Mouse (Mus musculus) stomach, embryonic 16.5 days (tissue): ENCODE measurements around the gene Tgfbr1. TPM values are rescaled to one million over a fixed set of nuclear protein-coding genes. Genes with fewer than 3 reads are reported as not detected.
"Not testable (repeated sequence)": the region's sequence is repeated elsewhere in the genome, so short reads cannot be mapped to it uniquely, and the experiment has no call there.

Experiments
- ATAC-seq: fragments of 200-750 bp; cut with Nextera tagmentation; 2 replicates; pipeline ENCODE4 v1.8.0; 2017; ENCODE audit warnings: moderate number of reproducible peaks, moderate TSS enrichment; ENCODE audit not compliant: insufficient read depth, low FRiP score
- H3K27ac ChIP-seq: fragments of 300-500 bp; sonication (generic); 2 replicates; pipeline ENCODE4 v1.5.1; 2014; ENCODE audit warnings: low read length
- H3K27me3 ChIP-seq: fragments of 300-500 bp; sonication (generic); 2 replicates; pipeline ENCODE4 v1.6.1; 2014; ENCODE audit warnings: low read length, control low read depth, mixed read lengths; ENCODE audit not compliant: control insufficient read depth, insufficient read depth
- H3K36me3 ChIP-seq: fragments of 300-500 bp; sonication (generic); 2 replicates; pipeline ENCODE4 v1.6.1; 2014; ENCODE audit warnings: low read length; ENCODE audit not compliant: control insufficient read depth, insufficient read depth
- H3K4me1 ChIP-seq: fragments of 300-500 bp; sonication (generic); 2 replicates; pipeline ENCODE4 v1.6.1; 2014; ENCODE audit warnings: low read length, control low read depth, mixed read lengths; ENCODE audit not compliant: control insufficient read depth, insufficient read depth
- H3K4me2 ChIP-seq: fragments of 300-500 bp; sonication (generic); 2 replicates; pipeline ENCODE4 v1.6.1; 2014; ENCODE audit warnings: low read depth, low read length, mixed read lengths
- H3K4me3 ChIP-seq: fragments of 300-500 bp; sonication (generic); replicated peaks from 2 replicates; pipeline ENCODE4 v1.5.1; 2014; ENCODE audit warnings: mild to moderate bottlenecking, low read length
- H3K9ac ChIP-seq: fragments of 300-500 bp; sonication (generic); 2 replicates; pipeline ENCODE4 v1.6.1; 2014; ENCODE audit warnings: low read length
- H3K9me3 ChIP-seq: fragments of 300-500 bp; sonication (generic); replicated peaks from 2 replicates; pipeline ENCODE4 v1.6.1; 2016; ENCODE audit warnings: low read length, control low read depth; ENCODE audit not compliant: control insufficient read depth
- WGBS: fragments of 180-500 bp; shearing (Covaris S2); extraction: QIAGEN DNeasy Blood & Tissue Kit; methylation state at CpG from one replicate; pipeline ENCODE4 v1.1.7; 2014; 5-methylcytosine and 5-hydroxymethylcytosine counted together
- polyA plus RNA-seq: library from polyadenylated mRNA; unstranded; fragments of >200 nt; fragmentation: Nextera tagmentation; extraction: Ambion mirVana; gene quantifications from 2 replicates; pipeline ENCODE4 v1.2.1, GENCODE M21; 2015

The Tgfbr1 gene
- polyA plus RNA-seq, 1 experiment from 2014 or later: 30.5 TPM

DNA sequence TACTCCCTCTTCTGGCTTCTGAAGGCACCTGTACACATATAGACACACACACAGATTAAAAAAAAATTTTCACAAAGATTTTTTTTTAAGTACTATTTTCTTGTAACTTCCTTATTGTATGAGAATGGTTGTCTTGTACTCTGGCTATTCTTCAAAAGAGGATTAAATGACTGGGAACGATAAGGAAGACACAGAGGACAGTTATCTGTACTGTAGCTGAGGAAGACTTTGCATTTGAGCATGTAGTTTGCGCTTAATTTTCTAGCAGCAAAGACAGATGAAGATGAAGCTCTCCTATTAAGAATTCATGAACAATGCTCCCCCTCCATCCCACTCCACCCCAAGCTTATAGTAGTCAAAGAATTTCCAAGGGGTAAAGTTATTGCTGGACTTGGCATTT is 9.6 kb downstream of the Tgfbr1 start:
- 76% methylated on average over 2 of the region's 2 CpGs for WGBS
- H3K36me3 ChIP-seq: no peaks in the 10 kb centered on the region

DNA sequence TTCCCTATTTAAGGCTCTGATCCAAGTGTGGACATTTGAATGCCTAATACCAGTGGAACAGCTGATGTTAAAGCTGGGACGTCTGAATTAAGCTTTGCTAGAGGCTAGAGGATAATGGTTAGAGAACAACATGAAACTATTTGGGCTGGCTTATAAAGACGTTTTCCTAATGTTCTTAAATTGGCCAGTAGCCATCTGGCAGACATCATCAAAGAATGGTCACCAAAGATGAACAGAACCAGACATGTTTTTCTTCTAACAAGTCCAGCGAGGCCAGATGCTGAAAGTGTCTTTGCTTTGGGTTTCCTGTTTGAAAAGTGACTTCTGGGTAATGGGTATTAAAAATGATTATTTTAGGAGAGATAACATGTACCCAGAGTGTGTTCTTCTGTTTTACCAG is 10.1 kb downstream of the Tgfbr1 start:
- WGBS: 34% methylated on average over 3 of the region's 3 CpGs
- Histone ChIP-seq H3K9me3 (no peaks in the 10 kb centered on the region), H3K27ac (no peak overlapping the region), H3K9ac (no peak overlapping the region), H3K36me3 (no peaks in the 10 kb centered on the region), H3K27me3 (no peaks in the 10 kb centered on the region), H3K4me2 (no peak overlapping the region), H3K4me1 (peaks cover 6% of the 10 kb centered on the region; the same call in 1 of the 2 replicates), H3K4me3 (no peak overlapping the region)
- no peak for ATAC-seq

More for the DNA sequence above, 9.6 kb downstream of the Tgfbr1 start:
- peaks cover 6% of the 10 kb centered on the region; the same call in 1 of the 2 replicates for H3K4me1 ChIP-seq
- no peak overlapping the region for H3K9ac ChIP-seq
- H3K4me3 ChIP-seq: no peak overlapping the region
- no peaks in the 10 kb centered on the region for H3K27me3 ChIP-seq
- no peak overlapping the region for H3K27ac ChIP-seq
- no peak for ATAC-seq
- H3K9me3 ChIP-seq: no peaks in the 10 kb centered on the region
- H3K4me2 ChIP-seq: no peak overlapping the region

DNA sequence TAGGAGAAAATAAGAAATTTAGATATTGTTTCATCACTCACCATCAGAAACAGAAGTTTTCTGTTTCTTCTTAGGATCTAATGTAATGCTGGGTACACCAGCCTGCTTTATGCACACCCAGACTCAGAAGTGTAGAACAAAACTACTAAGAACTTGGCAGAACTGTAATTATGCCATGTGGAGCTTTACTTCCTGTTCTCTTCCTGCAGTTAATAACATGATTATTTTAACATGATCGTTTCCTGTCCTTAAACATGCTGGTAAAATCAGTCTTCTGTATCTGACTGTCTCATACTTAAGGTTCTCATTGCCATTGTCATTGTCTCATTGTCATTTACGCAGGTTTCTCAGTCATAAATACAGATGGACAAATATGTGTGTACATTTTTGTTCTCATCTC is 15.7 kb downstream of the Tgfbr1 start:
- WGBS: 76% methylated on average over 2 of the region's 2 CpGs
- Histone ChIP-seq H3K9me3 (no peaks in the 10 kb centered on the region), H3K4me1 (no peaks in the 10 kb centered on the region), H3K9ac (no peak overlapping the region), H3K27ac (no peak overlapping the region), H3K36me3 (no peaks in the 10 kb centered on the region), H3K4me2 (no peak overlapping the region), H3K27me3 (no peaks in the 10 kb centered on the region), H3K4me3 (no peak overlapping the region)
- ATAC-seq: no peak

DNA sequence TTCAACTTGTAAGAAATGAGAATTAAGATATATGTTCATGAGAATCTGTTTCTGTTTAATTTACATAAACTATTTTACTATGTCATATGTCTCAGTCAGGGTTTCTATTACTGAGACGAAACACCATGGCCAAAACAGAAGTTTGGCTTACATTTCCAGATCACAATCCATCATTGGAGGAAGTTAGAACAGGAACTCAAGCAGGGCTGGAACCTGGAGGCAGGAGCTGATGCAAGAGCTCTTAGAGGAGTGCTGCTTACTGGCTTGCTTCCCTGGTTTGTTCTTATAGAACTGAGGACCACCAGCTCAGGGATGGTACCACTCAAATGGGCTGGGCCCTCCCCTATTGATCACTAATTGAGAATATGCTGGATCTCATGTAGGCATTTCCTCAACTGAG is 25.7 kb downstream of the Tgfbr1 start:
- no peak overlapping the region for H3K4me2 ChIP-seq
- H3K4me1 ChIP-seq: peaks cover 2% of the 10 kb centered on the region; the same call in 1 of the 2 replicates
- no peak overlapping the region for H3K4me3 ChIP-seq
- no peaks in the 10 kb centered on the region for H3K36me3 ChIP-seq
- H3K9ac ChIP-seq: no peak overlapping the region
- WGBS: 24% methylated on average over 1 of the region's 1 CpGs
- H3K27me3 ChIP-seq: no peaks in the 10 kb centered on the region
- H3K27ac ChIP-seq: no peak overlapping the region
- no peak for ATAC-seq
- H3K9me3 ChIP-seq: no peaks in the 10 kb centered on the region

DNA sequence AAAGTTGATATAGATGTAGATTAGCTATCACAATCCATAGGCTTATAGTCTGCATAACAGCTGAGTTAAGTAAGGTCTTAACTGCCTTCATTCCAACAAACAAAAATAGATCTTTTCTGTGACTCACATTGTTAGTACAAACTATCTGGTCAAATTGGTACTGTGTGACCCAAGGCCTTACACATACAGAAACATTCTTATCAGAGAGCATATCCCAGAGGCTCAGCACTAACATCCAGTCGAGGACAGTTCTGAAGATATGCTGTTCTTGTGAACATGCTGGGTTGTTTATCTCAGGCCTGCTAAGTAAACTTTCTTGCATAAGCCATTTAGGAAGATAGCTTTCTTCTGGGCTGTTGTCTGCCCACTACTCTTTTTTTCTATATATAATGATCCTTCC is 29.4 kb downstream of the Tgfbr1 start:
- WGBS: 25% methylated on average over 1 of the region's 1 CpGs
- Histone ChIP-seq H3K4me1 (no peaks in the 10 kb centered on the region), H3K4me3 (no peak overlapping the region), H3K9ac (no peak overlapping the region), H3K4me2 (no peak overlapping the region), H3K27ac (no peak overlapping the region), H3K9me3 (no peaks in the 10 kb centered on the region), H3K27me3 (no peaks in the 10 kb centered on the region), H3K36me3 (peaks cover 4% of the 10 kb centered on the region)
- ATAC-seq: no peak

DNA sequence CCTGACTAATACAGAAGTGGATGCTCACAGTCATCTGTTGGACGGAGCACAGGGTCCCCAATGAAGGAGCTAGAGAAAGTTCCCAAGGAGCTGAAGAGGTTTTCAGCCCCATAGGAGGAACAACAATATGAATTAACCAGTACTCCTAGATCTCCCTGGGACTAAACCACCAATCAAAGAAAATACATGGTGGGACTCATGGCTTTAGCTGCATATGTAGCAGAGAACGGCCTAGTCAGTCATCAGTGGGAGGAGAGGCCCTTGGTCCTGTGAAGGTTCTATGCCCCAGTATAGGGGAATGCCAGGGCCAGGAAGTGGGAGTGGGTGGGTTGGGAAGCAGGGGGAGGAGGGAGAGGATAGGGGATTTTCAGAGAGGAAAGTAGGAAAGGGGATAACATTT is 38.9 kb downstream of the Tgfbr1 start:
- H3K9me3 ChIP-seq: not testable (repeated sequence)
- 99% methylated on average over 2 of the region's 2 CpGs for WGBS

DNA sequence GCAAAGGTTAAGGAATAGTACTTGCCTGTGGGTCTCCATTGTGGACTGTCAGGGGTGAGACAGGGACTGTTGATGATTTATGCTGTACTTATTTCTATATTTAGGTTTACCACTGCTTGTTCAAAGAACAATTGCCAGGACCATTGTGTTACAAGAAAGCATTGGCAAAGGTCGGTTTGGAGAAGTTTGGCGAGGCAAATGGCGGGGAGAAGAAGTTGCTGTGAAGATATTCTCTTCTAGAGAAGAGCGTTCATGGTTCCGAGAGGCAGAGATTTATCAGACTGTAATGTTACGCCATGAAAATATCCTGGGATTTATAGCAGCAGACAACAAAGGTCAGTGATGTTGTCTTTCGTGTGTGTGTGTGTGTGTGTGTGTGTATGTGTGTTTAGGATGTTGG is 43.2 kb downstream of the Tgfbr1 start:
- Histone ChIP-seq H3K4me2 (no peak overlapping the region), H3K4me1 (no peaks in the 10 kb centered on the region), H3K9ac (no peak overlapping the region), H3K27ac (no peak overlapping the region), H3K36me3 (peaks cover 8% of the 10 kb centered on the region; the same call in 1 of the 2 replicates), H3K4me3 (no peak overlapping the region), H3K9me3 (no peaks in the 10 kb centered on the region), H3K27me3 (no peaks in the 10 kb centered on the region)
- 89% methylated on average over 7 of the region's 7 CpGs for WGBS
- no peak for ATAC-seq

More for the DNA sequence above, 38.9 kb downstream of the Tgfbr1 start:
- not testable (repeated sequence) for H3K4me1 ChIP-seq, H3K4me3 ChIP-seq, H3K27ac ChIP-seq, H3K9ac ChIP-seq, ATAC-seq, H3K27me3 ChIP-seq, H3K36me3 ChIP-seq, H3K4me2 ChIP-seq

DNA sequence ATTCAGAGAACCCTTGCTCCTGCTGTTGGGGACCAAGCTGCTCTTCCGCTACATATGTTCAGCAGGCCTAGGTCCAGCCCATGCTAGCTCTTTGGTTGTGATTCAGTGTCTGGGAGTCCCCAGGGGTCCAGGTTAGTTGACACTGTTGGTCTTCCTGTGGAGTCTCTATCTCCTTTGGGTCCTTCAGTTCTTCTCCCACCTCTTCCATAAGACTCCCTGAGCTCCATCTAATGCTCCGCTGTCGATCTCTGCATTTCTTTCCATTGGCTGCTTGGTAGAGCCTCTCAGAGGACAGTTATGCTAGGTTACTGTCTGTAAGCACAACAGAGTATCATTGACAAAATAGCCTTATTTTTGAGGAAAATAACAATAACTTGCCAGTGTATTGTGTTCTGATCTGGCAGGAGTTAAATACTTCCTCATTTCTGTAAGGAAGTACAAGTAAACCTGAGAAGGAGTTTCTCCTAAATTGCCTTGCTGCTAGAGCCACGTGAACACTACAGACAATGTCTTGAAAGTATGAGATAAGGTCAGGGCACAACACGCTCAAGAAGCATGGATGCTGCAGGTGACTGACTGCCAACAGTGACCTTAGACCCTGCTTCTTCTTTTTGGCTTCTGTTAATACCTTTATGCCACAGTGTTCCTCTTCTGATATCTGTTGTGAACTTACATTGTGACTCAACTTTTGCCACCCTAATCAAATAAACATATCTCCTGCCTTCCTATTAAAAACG is 45.1 kb downstream of the Tgfbr1 start:
- Histone ChIP-seq H3K36me3 (peaks cover 12% of the 10 kb centered on the region), H3K27me3 (no peaks in the 10 kb centered on the region), H3K9ac (no peak overlapping the region), H3K4me3 (no peak overlapping the region), H3K4me2 (no peak overlapping the region), H3K9me3 (no peaks in the 10 kb centered on the region), H3K4me1 (no peaks in the 10 kb centered on the region), H3K27ac (no peak overlapping the region)
- 82% methylated on average over 6 of the region's 6 CpGs for whole genome bisulfite sequencing
- no peak for ATAC-seq

DNA sequence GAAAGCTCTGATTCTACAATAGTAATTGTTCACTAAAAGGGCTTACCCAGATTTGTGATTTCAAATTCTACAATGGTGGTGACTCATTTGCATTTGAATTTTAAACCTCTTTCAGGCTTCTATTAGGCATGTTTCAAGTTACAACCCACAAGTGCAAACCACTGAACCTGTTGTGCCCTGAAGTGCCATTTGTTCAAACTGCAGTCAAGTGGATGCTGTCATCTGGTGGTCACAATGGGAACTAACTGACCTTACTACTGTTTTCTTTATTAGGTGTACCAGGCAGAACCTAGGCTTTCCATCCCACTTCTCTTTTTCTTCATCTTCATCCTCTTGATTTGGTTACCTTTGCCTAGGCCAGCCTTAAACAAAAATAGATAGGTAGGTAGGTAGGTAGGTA is 46.8 kb downstream of the Tgfbr1 start:
- H3K27me3 ChIP-seq: no peaks in the 10 kb centered on the region
- no peak overlapping the region for H3K4me3 ChIP-seq
- H3K4me2 ChIP-seq: no peak overlapping the region
- H3K36me3 ChIP-seq: peaks cover 12% of the 10 kb centered on the region
- no peak for ATAC-seq
- no peaks in the 10 kb centered on the region for H3K9me3 ChIP-seq
- H3K27ac ChIP-seq: no peak overlapping the region
- no peaks in the 10 kb centered on the region for H3K4me1 ChIP-seq
- no peak overlapping the region for H3K9ac ChIP-seq
